Mouse (Mus musculus): Measurements from ENCODE around the gene Slc17a8.
"Not testable (repeated sequence)": the region's sequence is repeated elsewhere in the genome, so short reads cannot be mapped to it uniquely, and the experiment has no call there.

Slc17a8 gene

GRCm38 (mm10) chr10:89621129-89621528, at the start of gene Slc17a8:
TSS of gene Slc17a8 (minus strand) at chr10:89621253.
- no peak for DNase-seq (ENCODE audit: low read depth)

GRCm38 (mm10) chr10:89670371-89670770, 49.3 kb upstream of the Slc17a8 start:
- not testable (repeated sequence) for DNase-seq (ENCODE audit: low read depth)

DNA sequence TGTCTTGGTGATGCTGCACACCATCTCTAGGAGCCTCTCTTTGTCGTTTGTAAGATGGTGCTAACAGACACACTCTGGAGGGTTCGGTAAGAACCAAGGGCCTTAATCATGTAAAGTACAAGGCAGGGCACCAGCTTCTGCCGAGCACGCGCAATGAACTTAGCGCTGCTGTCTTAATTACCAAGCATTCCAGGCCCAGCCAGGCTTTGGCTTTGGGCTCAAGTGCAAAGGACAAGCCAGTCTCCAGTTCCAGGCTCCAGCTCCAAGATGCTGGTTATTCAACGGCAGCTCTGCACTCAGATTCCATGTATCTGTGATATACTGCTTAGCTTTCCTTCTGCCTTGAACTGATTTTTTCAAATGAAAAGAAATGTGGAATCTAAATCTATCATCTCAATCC, 46.5 kb upstream of the Slc17a8 start:
- no peak for DNase-seq (ENCODE audit: low read depth)

DNA sequence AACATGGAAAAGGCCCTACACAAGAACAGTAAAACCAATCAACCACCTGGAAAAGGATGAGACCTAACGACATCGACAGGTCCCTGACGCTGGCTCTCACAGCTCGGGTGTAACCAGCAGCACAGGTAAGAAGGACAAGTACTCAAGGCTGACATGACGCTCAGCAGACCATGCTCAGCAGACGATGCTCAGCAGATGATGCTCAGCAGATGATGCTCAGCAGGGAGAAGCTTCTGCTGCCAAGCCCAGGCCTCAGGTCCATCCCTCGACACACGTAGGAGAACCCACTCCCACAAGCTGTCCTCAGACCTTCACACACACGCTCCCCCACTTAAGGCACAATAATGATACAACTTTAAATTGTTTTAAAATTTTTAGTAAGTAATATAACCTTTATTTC, 44.6 kb upstream of the Slc17a8 start:
- no peak for DNase-seq (ENCODE audit: low read depth)

DNA sequence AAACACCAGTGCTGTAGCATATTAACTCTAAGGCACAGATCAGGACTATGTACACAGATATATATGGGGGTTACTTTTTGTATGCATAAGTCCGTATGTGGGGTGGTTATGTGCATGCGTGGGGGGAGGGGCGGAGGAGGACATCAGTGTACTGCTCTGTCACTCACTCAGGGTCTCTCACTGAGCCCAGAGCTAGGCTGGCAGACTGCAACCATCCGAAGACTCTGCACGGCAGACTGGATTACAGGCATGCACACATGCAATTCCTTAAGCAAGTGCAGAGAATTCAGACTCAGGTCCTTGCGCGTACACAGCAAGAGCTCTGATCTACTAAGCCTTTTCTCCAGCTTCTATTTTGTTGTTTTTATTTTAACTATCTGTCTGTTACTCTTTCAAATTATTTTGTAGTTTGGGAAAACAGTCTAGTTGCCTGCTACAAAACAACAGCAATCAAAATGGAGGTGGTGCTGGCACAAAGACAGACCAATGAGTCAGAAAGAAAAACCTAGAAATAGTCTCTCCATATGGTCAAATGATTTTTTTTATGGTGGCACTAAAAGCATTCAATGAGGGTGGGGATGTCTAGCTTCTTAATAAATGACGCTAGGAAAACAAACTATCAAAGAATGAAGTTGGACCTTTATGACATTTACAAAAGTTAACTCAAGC, 44.1 kb upstream of the Slc17a8 start:
- no peak for DNase-seq (ENCODE audit: low read depth)

- no peak for DNase-seq (ENCODE audit: low read depth)
These were observed 35.3 kb upstream of the Slc17a8 start for GRCm38 (mm10) chr10:89656366-89656765.

GRCm38 (mm10) chr10:89652912-89653311, 31.9 kb upstream of the Slc17a8 start:
- no peak for DNase-seq (ENCODE audit: low read depth)

DNA sequence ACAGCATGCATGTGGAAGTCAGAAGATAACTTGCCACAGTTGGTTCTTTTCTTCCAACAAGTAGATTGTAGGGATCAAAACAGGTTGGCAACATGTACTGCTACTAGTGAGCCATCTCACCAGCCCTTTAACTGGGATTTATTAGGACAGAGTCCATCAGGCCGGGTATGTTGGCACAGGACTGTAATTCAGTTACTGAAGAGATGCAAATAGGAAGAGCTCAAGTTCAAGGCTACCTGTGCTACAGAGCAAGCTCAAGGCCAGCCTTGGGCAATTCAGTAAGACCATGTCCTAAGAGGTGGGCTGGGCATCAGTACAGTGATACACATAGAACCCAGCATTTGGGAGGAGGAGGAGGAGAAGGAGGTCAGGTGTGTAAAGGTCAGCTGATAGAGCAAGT, 30.6 kb upstream of the Slc17a8 start:
- no peak for DNase-seq (ENCODE audit: low read depth)

GRCm38 (mm10) chr10:89646918-89647317, 25.9 kb upstream of the Slc17a8 start:
- no peak for DNase-seq (ENCODE audit: low read depth)

DNA sequence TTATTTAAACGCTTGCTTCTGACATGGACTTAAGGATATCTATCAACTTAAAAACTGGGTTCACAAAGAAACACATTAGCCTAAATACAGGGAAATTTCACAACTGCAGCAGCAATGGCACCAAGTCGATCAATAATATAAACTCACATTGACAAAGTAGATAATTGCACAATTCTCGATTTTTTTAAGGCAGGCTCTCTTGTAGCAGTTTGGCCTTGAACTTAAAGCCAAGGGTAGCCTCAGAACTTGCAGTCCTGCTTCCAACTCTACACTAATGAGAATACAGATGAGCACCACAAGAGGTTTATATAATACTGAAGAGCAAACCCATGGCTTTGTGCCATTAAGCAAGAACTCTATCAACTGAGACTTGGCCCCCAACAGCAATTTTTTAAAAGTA, 15.9 kb upstream of the Slc17a8 start:
- DNase-seq (ENCODE audit: low read depth): no peak

DNA sequence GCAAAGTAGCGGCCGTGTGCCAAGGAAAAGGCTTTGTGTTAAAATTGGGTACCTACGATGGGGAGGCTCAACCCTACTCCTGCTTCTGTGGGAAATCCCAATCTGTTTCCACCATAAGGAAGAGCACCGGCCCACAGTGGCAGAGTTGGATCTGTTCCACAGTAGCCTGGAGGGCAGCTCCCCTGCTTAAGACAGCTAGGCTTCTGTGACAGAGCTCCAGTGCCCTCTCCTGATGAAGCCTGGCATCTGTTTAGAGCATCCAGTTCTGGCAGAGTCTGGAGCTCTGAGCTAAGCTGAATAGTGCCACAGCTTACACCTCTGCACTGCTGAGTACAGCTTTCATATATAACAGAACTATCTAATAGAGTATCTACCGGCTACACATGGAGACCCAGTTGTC, 14.0 kb upstream of the Slc17a8 start:
- DNase-seq (ENCODE audit: low read depth): no peak

DNA sequence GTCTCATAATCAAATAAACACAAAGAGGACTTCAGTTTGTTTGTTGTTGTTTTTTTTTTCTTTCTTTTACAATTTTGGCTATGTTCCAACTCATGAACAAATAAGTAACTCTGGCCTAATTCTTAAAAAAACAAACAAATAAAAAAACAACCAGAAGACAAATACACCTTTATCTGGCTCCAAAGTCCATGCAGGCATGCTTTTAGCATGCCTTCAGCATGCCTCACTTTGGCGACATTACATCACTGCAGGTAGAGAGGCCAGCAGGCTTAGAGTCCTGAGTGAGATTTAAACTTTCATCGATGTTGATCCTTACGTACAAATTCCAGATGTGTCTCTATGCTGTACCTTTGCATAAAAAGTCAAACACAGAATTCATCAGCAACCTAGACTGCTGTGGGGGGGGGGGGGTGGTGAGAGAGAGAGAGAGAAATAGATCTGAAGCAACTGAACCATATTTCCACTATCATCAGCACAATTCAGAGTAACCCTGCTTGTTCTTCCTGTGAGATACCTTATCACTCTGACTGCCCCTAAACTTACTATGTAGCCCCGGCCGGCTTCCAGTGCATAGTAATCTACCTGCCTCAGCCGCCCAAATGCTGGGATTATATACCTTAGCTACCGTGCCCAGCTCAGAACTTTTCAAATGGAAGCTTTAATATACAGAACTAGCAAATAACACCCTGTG, 12.8 kb upstream of the Slc17a8 start:
- DNase-seq (ENCODE audit: low read depth): no peak

- DNase-seq (ENCODE audit: low read depth): no peak
These were observed 12.1 kb upstream of the Slc17a8 start for GRCm38 (mm10) chr10:89633121-89633520.

- DNase-seq (ENCODE audit: low read depth): no peak
These were observed 10.8 kb upstream of the Slc17a8 start for GRCm38 (mm10) chr10:89631831-89632230.

DNA sequence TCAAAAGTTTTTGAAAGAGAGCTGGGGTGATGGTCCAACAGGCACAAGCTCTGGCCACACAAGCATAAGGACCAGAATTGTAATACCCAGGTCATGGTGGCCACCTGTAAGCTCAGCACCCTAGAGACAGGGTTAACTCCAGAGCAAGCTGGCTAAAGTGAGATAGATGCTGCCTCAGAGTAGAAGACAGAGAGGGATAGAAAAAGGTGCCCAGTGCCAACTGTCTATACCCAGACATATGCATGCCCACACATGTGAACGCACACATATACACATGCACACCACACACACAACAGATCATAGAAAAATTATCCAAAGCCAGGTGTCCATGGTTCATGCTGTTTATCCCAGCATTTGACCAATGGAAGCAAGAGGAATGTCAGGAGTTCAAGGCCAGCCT, 9.5 kb upstream of the Slc17a8 start:
- no peak for DNase-seq (ENCODE audit: low read depth)

GRCm38 (mm10) chr10:89630052-89630451, 9.0 kb upstream of the Slc17a8 start:
- peak; percentile 71 for DNase-seq (ENCODE audit: low read depth)

DNA sequence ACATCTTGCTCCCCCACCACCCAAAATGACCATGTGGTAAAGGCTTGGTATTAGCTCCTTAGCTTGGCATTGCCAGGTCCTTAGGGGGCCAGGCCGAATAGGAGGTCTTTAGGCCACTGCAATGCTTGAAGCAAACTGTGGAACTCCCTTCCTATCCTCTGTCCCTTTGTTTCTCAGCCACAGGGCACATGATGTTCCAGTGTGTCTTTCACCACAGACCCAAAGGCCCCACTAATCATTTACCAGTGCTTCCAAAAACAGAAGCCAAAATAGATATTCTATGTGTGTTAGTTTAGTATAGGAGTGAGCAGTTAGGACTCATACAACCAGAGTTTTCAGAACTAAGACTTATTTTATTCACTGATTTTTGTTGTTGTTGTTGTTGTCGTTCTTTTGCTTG, 5.7 kb upstream of the Slc17a8 start:
- no peak for DNase-seq (ENCODE audit: low read depth)

DNA sequence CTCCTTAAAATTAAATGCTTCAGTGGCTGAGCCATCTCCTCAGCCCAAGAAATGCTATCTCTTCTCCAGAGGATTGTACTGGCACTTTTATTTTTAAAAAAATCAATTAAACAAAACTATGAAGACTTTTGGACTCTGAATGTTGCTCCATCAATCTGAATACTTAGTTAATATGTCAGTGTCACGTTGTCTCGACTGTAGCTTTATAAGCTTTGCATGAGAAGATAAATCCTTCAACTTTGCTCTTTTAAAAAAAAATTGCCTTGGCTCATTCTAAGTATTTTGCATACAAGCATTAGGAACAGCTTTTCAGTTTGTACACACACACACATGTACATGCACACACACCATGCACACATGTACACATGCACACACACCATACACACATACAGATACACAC, 3.1 kb upstream of the Slc17a8 start:
- no peak for DNase-seq (ENCODE audit: low read depth)

GRCm38 (mm10) chr10:89599311-89599710, 21.7 kb downstream of the Slc17a8 start:
- no peak for DNase-seq (ENCODE audit: low read depth)

DNA sequence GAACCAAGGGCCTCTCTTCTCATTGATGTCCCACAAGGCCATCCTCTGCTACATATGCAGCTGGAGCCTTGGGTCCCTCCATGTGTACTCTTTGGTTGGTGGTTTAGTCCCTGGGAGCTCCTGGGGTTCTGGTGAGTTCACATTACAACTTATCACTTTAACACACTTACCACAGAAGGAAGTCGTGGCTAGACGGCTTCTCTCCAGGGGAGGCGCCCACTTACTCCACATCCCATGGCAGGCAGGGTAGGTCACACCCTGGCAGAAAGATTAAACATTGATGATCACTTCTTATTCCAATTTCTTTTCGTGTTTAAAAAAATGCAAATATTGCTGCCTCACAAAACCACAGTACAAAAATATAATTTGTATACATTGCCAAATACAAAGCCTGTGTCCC, 23.8 kb downstream of the Slc17a8 start:
- DNase-seq (ENCODE audit: low read depth): peak; percentile 16

DNA sequence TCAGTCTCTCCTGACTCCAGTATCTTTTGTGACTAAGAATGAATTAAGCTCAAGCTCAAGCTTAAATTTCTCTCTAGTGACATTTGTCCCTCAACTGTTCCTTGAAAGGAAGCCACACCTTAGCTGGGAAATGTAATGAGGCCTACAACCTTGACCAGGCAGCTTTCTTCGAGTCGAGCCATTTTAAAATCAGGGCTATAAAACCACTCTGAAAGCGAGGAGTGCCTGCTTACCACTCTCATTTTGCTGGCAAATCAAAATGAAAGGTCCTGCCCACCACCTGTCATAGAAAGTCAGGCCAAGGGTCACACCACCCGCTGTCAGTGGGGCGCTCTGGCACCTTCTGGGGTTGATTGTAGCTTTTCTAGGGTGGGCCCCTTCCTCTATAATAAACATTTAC, 25.1 kb downstream of the Slc17a8 start:
- DNase-seq (ENCODE audit: low read depth): no peak

- DNase-seq (ENCODE audit: low read depth): no peak
These were observed 25.5 kb downstream of the Slc17a8 start for GRCm38 (mm10) chr10:89595514-89595913.

DNA sequence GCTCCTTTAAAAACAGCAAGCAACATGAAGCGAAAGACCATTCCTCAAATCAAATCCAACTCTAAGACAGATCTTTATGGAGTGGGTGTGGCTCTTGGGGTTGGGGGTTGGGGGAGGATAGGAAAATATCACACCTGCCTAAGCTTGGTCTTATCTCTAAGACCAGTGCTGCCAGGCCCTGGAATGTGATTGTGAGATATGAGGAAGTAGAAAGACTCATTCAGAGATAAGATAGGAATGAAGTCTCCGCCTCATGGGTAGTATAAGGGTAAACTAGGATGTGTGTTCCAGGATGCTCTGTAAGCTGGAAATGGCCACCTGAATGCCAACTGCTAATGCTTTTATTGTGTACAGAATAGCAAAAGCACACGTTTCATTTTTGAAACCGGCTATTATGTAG, 26.7 kb downstream of the Slc17a8 start:
- DNase-seq (ENCODE audit: low read depth): no peak

GRCm38 (mm10) chr10:89592797-89593196, 28.3 kb downstream of the Slc17a8 start:
- no peak for DNase-seq (ENCODE audit: low read depth)

All from c-Kit-positive CD71-negative TER-119-negative erythroid progenitor cells, embryonic 14.5 days (primary cell).